Mouse (Mus musculus) C2C12 (cell line): ENCODE data around the gene Rarres2.

Experiments
- CTCF ChIP-seq: IDR thresholded peaks from one replicate; pipeline ENCODE4 v1.5.1; 2011; ENCODE audit not compliant: control insufficient read depth, insufficient read depth, insufficient read length
- MAX ChIP-seq: IDR thresholded peaks from one replicate; pipeline ENCODE4 v1.6.1; 2011; ENCODE audit warnings: mild to moderate bottlenecking, control low read depth
- MYOG ChIP-seq: IDR thresholded peaks from one replicate; pipeline ENCODE4 v1.6.1; 2011; ENCODE audit not compliant: control insufficient read depth, insufficient read length; ENCODE audit errors: extremely low read depth
- USF1 ChIP-seq: IDR thresholded peaks from one replicate; pipeline ENCODE4 v1.6.1; 2011; ENCODE audit warnings: low read depth, mild to moderate bottlenecking, control low read depth, moderate library complexity

GRCm38 (mm10) chr6:48545251-48545650 is 27.3 kb downstream of the Rarres2 start:
- TF ChIP-seq MAX, result no peak
- no peak for TF ChIP-seq CTCF
- no peak for TF ChIP-seq USF1
- TF ChIP-seq MYOG, result no peak
